Mouse (Mus musculus): ENCODE results near the gene Hecw1. TPM values are rescaled to one million over a fixed set of nuclear protein-coding genes. Genes with fewer than 3 reads are reported as not detected.

Gene Hecw1
- total and polyA plus RNA-seq, 3 experiments, result 0.52 to 3.2 TPM; not detected in 1

GRCm38 (mm10) chr13:14515106-14515505 is 7.9 kb downstream of the Hecw1 start (continued):
- TF ChIP-seq RCOR1 (IDR thresholded peaks at IDR 0.05; ENCODE audit: low read depth, low read length) (peak; percentile 82; the same call in 1 of the 2 replicates), TBP (IDR thresholded peaks at IDR 0.05; ENCODE audit: low read depth, low read length) (no peak), MYC (IDR thresholded peaks at IDR 0.05; ENCODE audit: low read depth, low read length) (peak; percentile 52; the same call in 1 of the 2 replicates), GATA1 (IDR thresholded peaks at IDR 0.05; ENCODE audit: low read depth, low read length) (peak; percentile 87), KAT2A (conservative IDR thresholded peaks at IDR 0.05; ENCODE audit: low read depth, low read length) (no peak; the same call in 1 of the 2 replicates), BHLHE40 (IDR thresholded peaks at IDR 0.05; ENCODE audit: borderline replicate concordance, low read depth, low read length) (peak; percentile 99), POLR2AphosphoS2 (IDR thresholded peaks at IDR 0.05; ENCODE audit: low read length) (no peak), MAZ (IDR thresholded peaks at IDR 0.05; ENCODE audit: low read depth, low read length) (peak; percentile 45; the same call in 1 of the 2 replicates)

- DNase-seq (ENCODE audit: low read depth, low spot score), result no peak
- H3K4me1 ChIP-seq (ENCODE audit: control insufficient read depth in 1 of 2, insufficient read depth in 2 of 2, low read length in 2 of 2), result peaks cover 9 to 12% of the 10 kb centered on the region in 2 experiments; a peak in 3 of 4 replicates
- TF ChIP-seq E2F4 (IDR thresholded peaks at IDR 0.05; ENCODE audit: borderline replicate concordance, low read depth, low read length) (no peak), USF2 (IDR thresholded peaks at IDR 0.05; ENCODE audit: borderline replicate concordance in 1 of 2, insufficient read depth in 1 of 2, low read depth in 1 of 2, low read length in 2 of 2) (no peak), HCFC1 (IDR thresholded peaks at IDR 0.05; ENCODE audit: low read depth, low read length) (no peak), MAZ (IDR thresholded peaks at IDR 0.05; ENCODE audit: low read depth, low read length) (no peak), MYB (IDR thresholded peaks at IDR 0.05; ENCODE audit: low read depth, low read length) (no peak), GATA1 (IDR thresholded peaks at IDR 0.05; ENCODE audit: low read depth, low read length) (no peak), MAFK (IDR thresholded peaks at IDR 0.05; ENCODE audit: borderline replicate concordance, low read depth, low read length) (no peak), MXI1 (IDR thresholded peaks at IDR 0.05; ENCODE audit: low read depth, low read length) (no peak), CHD1 (IDR thresholded peaks at IDR 0.05; ENCODE audit: low read depth, low read length) (no peak), SMC3 (IDR thresholded peaks at IDR 0.05; ENCODE audit: low read depth, low read length) (no peak), UBTF (IDR thresholded peaks at IDR 0.05; ENCODE audit: borderline replicate concordance, insufficient read depth, low read depth, low read length) (no peak), RCOR1 (IDR thresholded peaks at IDR 0.05; ENCODE audit: low read depth, low read length) (no peak), ZNF384 (IDR thresholded peaks at IDR 0.05; ENCODE audit: low read depth, low read length) (no peak), CHD2 (IDR thresholded peaks at IDR 0.05; ENCODE audit: low read length) (no peak), POLR2A (IDR thresholded peaks at IDR 0.05; ENCODE audit: control insufficient read depth in 1 of 2, insufficient read depth in 1 of 2, low read depth in 1 of 2, low read length in 2 of 2, poor library complexity in 1 of 2) (no peak), NRF1 (IDR thresholded peaks at IDR 0.05; ENCODE audit: insufficient read depth, low read depth, low read length, poor library complexity, severe bottlenecking) (no peak), ZMIZ1 (IDR thresholded peaks at IDR 0.05; ENCODE audit: low read depth, low read length) (no peak)
- no peaks in the 10 kb centered on the region for H3K79me2 ChIP-seq (ENCODE audit: control insufficient read depth, insufficient read depth, low read length, poor library complexity)
- no peaks in the 10 kb centered on the region for H3K27me3 ChIP-seq (ENCODE audit: control insufficient read depth in 1 of 2, insufficient read depth in 2 of 2, low read length in 2 of 2)
- H3K4me3 ChIP-seq (ENCODE audit: control insufficient read depth in 1 of 2, insufficient read depth in 1 of 2, low read depth in 2 of 2, low read length in 2 of 2), result no peak overlapping the region
- no peaks in the 10 kb centered on the region for H3K9me3 ChIP-seq (replicated peaks; ENCODE audit: insufficient read depth, low read length)
- H3K36me3 ChIP-seq (ENCODE audit: control insufficient read depth in 1 of 2, insufficient read depth in 2 of 2, low read length in 2 of 2), result peaks cover 0 to 13% of the 10 kb centered on the region in 2 experiments; a peak in 2 of 4 replicates
- H3K9ac ChIP-seq (ENCODE audit: control insufficient read depth, low read depth, low read length, poor library complexity, severe bottlenecking), result no peak overlapping the region
- no peak overlapping the region for H3K27ac ChIP-seq (ENCODE audit: control insufficient read depth, low read depth, low read length)
These were observed 9.1 kb downstream of the Hecw1 start for GRCm38 (mm10) chr13:14513934-14514333.

Measured in MEL (cell line).